Mouse (Mus musculus) E14TG2a.4 (cell line): ENCODE results near the gene Crocc.

Experiments used
- H3K27me3 ChIP-seq: 2 replicates; pipeline ENCODE4 v1.6.1; 2014; ENCODE audit warnings: low read length, control low read depth; ENCODE audit not compliant: insufficient read depth
- H3K36me3 ChIP-seq: 2 replicates; pipeline ENCODE4 v1.6.1; 2014; ENCODE audit warnings: low read length, control low read depth; ENCODE audit not compliant: insufficient read depth
- H3K4me1 ChIP-seq: replicated peaks from 2 replicates; pipeline ENCODE4 v1.6.1; 2014; ENCODE audit warnings: low read depth, low read length, control low read depth
- H3K4me3 ChIP-seq: replicated peaks from 2 replicates; pipeline ENCODE4 v1.5.1; 2014; ENCODE audit warnings: mild to moderate bottlenecking, low read length
- H3K9me3 ChIP-seq: 2 replicates; pipeline ENCODE4 v1.6.1; 2014; ENCODE audit warnings: low read length, control low read depth
- CTCF ChIP-seq: conservative IDR thresholded peaks from 2 replicates; pipeline ENCODE4 v1.5.1; 2014; ENCODE audit warnings: low read length
- NANOG ChIP-seq: IDR thresholded peaks from 2 replicates; pipeline ENCODE4 v1.6.1; 2014; ENCODE audit warnings: borderline replicate concordance, low read length, mixed read lengths
- POU5F1 ChIP-seq: IDR thresholded peaks from 2 replicates; pipeline ENCODE4 v1.6.1; 2014; ENCODE audit warnings: low read length, borderline replicate concordance

The Crocc gene

DNA sequence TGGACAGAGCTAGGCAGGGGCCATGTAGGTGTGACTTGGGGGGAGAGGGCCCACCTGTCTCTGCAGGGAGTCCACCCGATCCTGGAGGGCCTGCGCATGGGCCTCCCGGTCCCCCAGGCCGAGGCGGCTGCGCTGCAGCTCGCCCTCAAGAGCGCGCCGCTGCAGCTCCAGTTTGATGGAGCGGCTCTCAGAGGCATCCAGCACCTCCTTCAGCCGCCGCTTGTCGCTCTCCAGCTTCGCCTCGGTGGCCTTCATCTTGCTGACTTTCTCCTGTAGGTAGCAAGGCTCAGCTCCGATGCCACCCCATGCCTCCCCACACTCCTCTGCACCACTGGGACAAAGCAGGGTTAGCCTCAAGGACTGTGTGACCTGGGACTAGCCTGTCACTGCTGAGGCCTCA is 40.1 kb downstream of the Crocc start:
- Histone ChIP-seq H3K36me3 (peaks cover 54% of the 10 kb centered on the region), H3K9me3 (no peaks in the 10 kb centered on the region), H3K4me1 (peaks cover 58% of the 10 kb centered on the region), H3K4me3 (no peak overlapping the region), H3K27me3 (no peaks in the 10 kb centered on the region)
- TF ChIP-seq POU5F1 (no peak), CTCF (no peak), NANOG (no peak)

DNA sequence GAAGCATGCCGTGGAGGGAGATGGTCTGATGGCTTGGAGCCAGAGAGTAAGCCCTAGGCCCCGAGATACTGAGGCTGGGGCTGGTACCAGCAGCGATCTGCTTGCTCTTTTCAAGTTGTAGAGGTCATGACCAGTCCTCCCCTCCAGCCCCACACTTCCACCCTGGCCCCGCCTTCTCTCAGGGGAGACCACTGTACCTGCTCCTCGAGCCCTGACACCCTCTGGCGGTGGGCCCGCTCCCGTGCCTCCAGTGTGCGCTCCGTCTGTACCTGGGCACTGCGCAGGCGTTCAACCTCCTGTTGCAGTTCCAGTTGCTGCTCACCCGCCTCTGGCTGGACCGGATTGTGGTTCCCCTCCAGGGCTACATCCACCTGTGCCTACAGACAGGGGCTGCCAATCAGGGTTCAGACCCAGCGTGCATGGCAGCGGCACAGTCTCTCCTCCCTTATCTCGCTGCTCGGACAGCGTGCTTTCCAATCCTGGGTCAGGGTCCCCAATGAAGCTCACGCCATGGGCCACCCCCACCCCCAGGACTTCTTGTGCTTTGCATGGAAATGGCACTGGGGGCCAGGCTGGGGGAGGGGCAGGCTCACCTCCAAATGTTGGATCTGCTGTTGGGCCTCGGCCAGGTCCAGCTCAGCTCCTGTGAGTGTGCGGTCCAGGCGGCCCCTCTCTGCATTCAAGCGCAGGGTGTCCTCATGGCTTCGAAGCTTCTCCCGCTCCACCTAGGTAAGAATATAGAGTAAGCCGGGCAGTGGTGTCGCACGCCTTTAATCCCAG is 42.5 kb downstream of the Crocc start:
- TF ChIP-seq CTCF (0 out of 2 replicates have a peak, but pooled peaks have one; percentile 3), POU5F1 (no peak)
- H3K4me3 ChIP-seq, result peak overlapping the region; percentile 53
- H3K27me3 ChIP-seq, result no peaks in the 10 kb centered on the region
- peaks cover 72% of the 10 kb centered on the region for H3K4me1 ChIP-seq
- no peaks in the 10 kb centered on the region for H3K9me3 ChIP-seq
- peaks cover 38% of the 10 kb centered on the region for H3K36me3 ChIP-seq

DNA sequence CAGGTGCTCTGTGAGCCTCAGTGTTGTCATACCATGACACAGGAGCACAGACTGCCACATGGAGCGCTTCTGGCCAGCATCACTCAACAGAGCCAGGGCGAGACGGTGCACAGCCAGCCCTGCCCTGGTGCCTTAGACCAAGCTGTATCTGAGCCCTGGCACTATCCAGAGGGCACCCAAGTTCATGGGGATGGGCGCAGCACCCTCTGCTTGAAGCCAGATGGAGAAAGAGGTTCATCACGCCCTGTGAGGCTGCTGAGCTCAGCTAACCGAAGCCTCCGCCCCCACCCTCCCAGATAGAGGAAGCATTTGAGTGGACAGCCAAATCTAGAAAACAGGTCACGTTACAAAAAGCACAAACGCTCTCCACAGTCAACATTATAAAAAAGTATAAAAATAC is 44.0 kb downstream of the Crocc start:
- H3K36me3 ChIP-seq, result peaks cover 31% of the 10 kb centered on the region
- H3K9me3 ChIP-seq, result no peaks in the 10 kb centered on the region
- peaks cover 68% of the 10 kb centered on the region for H3K4me1 ChIP-seq
- H3K4me3 ChIP-seq, result no peak overlapping the region
- TF ChIP-seq POU5F1 (no peak), CTCF (no peak), NANOG (no peak)
- peaks cover 10% of the 10 kb centered on the region for H3K27me3 ChIP-seq

DNA sequence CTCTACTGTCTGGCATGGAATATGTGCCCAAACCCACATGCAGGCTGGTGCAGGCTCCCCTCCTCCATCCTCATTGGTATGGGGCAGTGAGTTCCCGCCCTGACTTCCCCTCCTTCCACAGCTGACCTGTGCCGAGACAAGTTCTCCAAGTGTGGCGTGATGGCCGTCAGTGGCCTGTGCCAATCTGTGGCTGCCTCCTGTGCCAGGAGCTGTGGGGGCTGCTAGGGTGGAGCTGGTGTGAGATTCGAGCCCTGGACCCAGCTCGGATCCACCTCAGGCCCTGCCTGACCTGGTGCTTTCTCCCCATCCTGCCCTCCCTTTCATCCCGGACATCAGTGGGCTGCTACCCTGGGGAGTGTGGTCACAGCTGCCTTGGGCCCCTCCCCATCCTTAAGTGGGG is 45.0 kb downstream of the Crocc start:
- TF ChIP-seq CTCF (no peak), POU5F1 (no peak), NANOG (no peak)
- no peak overlapping the region for H3K4me3 ChIP-seq
- peaks cover 31% of the 10 kb centered on the region for H3K36me3 ChIP-seq
- H3K27me3 ChIP-seq, result peaks cover 16% of the 10 kb centered on the region
- no peaks in the 10 kb centered on the region for H3K9me3 ChIP-seq
- H3K4me1 ChIP-seq, result peaks cover 66% of the 10 kb centered on the region

DNA sequence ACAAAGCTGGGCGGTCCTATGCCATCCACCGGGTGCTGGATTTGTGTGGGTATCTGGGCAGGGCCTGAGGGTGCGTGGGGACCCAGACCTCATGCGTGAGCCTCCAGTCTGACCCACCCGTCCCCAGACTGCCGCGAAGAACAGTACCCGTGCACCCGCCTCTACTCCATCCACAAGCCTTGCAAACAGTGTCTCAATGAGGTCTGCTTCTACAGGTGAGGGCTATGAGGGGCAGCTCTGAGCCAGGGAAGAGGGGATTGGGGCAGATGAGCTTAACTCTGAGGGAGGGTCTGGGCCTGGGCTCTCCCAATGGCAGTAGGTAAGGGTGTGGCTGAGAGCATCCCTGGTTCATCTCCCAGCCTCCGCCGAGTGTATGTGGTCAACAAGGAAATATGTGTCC is 45.5 kb downstream of the Crocc start:
- peaks cover 4% of the 10 kb centered on the region for H3K9me3 ChIP-seq
- no peak overlapping the region for H3K4me3 ChIP-seq
- peaks cover 16% of the 10 kb centered on the region for H3K27me3 ChIP-seq
- H3K4me1 ChIP-seq, result peaks cover 66% of the 10 kb centered on the region
- peaks cover 29% of the 10 kb centered on the region for H3K36me3 ChIP-seq
- TF ChIP-seq NANOG (no peak), POU5F1 (no peak)

DNA sequence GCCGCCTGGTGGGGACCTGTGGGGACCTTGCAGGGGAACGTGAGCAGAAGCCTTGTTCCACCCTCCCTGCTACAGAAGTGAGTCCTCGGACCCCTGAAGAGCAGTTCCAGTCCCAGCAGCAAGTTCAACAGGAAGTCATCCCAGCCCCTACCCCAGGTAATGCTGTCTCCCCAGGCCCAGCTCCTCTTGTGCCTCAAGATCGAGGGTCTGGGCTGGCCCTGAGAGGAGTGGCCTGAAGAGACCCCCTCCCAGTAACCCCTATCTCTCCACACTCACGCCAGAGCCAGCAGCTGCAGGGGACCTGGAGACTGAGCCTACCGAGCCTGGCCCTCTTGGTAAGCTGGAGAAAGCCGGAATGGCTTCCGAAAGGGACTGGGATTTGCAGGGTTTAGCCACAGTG is 46.2 kb downstream of the Crocc start:
- Histone ChIP-seq H3K9me3 (peaks cover 9% of the 10 kb centered on the region), H3K27me3 (peaks cover 16% of the 10 kb centered on the region), H3K36me3 (peaks cover 22% of the 10 kb centered on the region), H3K4me3 (no peak overlapping the region), H3K4me1 (peaks cover 59% of the 10 kb centered on the region)
- TF ChIP-seq POU5F1 (no peak), CTCF (no peak), NANOG (no peak)

DNA sequence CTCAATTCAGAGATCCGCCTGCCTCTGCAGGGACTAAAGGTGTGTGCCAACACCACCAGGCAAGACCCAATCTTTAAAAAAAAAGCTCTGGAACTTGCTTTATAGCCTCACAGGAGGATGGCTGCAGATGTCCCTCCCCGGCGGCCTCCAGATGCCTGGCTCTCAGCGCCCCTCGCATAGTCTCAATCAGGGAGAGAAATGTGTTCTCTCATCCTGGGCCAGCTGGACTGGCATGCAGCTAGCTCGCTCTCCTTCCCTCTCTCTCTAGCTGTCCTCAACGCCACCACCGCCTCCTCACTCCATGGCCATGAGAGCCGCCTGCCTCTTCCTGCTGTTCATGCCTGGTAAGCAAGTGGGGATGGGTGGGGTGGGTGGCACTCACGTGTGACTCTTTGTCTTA is 47.8 kb downstream of the Crocc start:
- TF ChIP-seq NANOG, result no peak
- no peak for TF ChIP-seq POU5F1
- TF ChIP-seq CTCF, result no peak

DNA sequence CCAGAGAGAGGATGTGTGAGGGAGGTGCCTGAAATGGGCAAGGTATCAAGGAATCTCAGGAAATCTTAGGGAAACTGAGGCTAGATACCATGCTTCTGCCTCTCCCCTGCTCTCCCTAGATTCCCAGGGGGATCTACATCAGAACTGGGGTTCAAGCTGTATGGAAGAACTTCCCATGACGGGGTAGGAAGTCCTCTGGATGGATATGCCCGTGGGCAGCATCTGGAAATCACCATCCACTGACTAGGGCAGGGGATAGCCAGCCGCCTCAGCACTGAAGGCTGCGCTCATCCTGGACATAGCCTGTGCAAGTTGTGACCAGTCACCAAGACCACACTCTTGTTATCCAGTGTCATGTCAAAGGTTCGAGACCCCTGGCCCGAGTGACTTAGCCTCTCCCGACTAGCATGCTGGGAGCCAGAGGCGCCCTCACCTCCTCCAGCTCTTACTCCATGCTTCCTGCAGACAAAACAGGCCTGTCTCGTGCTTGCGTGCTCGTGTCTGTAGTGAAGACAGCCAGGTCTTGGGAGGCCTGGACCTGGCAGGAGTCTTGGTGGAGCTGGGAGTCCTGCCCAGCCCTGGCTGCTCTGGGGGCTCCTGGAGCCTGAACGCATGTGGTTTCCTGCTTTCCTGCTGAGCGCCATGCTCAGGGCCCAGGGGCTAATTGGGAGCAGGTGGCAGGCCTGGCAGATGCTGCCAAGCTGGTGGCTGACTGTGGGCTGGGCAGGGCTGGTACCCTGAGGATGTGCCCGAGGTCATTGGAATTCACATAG is 48.6 kb downstream of the Crocc start:
- Histone ChIP-seq H3K36me3 (peaks cover 26% of the 10 kb centered on the region), H3K9me3 (peaks cover 25% of the 10 kb centered on the region), H3K27me3 (peaks cover 16% of the 10 kb centered on the region), H3K4me3 (no peak overlapping the region), H3K4me1 (peaks cover 44% of the 10 kb centered on the region)
- TF ChIP-seq NANOG (no peak), CTCF (no peak), POU5F1 (no peak)

More for the DNA sequence above, 47.8 kb downstream of the Crocc start:
- Histone ChIP-seq H3K9me3 (peaks cover 25% of the 10 kb centered on the region), H3K36me3 (peaks cover 28% of the 10 kb centered on the region), H3K4me1 (peaks cover 47% of the 10 kb centered on the region), H3K27me3 (peaks cover 16% of the 10 kb centered on the region), H3K4me3 (no peak overlapping the region)
